Mouse (Mus musculus) G1E (cell line): ENCODE data around the gene Plcd4.

Experiments used
- CTCF ChIP-seq: IDR thresholded peaks from 2 replicates; pipeline ENCODE4 v1.5.1; 2012; ENCODE audit warnings: low read depth, low read length, inconsistent platforms, mixed read lengths
- GATA1 ChIP-seq: IDR thresholded peaks from 2 replicates; pipeline ENCODE4 v1.6.1; 2012; ENCODE audit warnings: borderline replicate concordance, low read length, inconsistent platforms, mixed read lengths
- GATA2 ChIP-seq: IDR thresholded peaks from 2 replicates; pipeline ENCODE4 v1.6.1; 2012; ENCODE audit warnings: low read depth, low read length, inconsistent platforms, borderline replicate concordance
- TAL1 ChIP-seq: conservative IDR thresholded peaks from 2 replicates; pipeline ENCODE4 v1.6.1; 2012; ENCODE audit warnings: low read depth, low read length, inconsistent platforms, mixed read lengths

DNA sequence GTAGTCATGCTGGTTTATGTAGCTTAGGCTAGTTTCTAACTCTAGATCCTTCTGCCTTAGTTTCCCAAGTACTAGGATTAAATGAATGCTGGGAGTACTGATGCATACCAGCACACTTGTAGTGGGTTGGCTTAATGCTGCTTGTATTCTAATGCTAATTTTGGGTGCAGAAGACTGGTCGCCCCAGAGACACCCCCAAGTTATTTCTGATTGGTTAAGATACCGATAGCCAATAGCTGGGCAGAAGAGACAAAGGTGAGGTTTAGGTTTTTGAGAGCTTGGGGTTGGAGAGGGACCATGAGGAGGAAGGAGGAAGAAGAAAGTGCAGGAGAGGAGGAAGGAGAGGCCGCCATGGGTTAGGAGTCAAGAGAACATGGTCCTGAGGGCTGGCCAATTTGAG lies 39.9 kb downstream of the Plcd4 start:
- TF ChIP-seq CTCF = no peak
- no peak for TF ChIP-seq TAL1
- no peak for TF ChIP-seq GATA2
- TF ChIP-seq GATA1 = no peak
